Mouse (Mus musculus) bone marrow macrophage, adult 2 months (primary cell): ENCODE measurements at regions not wholly inside any gene's neighbourhood (a gene's known extent, or its start where the extent isn't known, plus 50 kb on each side); places are given as distances from the start of the nearest gene placed in this dataset.

Experiments
- H3K27ac ChIP-seq: 2 replicates; pipeline ENCODE4 v1.5.1; 2012; ENCODE audit warnings: low read depth, low read length; ENCODE audit not compliant: insufficient read depth
- H3K4me1 ChIP-seq: 2 replicates; pipeline ENCODE4 v1.6.1; 2012; ENCODE audit warnings: low read length; ENCODE audit not compliant: control insufficient read depth, insufficient read depth
- H3K4me3 ChIP-seq: 2 replicates; pipeline ENCODE4 v1.5.1; 2012; ENCODE audit warnings: mild to moderate bottlenecking, low read length, moderate library complexity; ENCODE audit not compliant: insufficient read depth
- CTCF ChIP-seq: IDR thresholded peaks from 2 replicates; pipeline ENCODE4 v1.5.1; 2012; ENCODE audit warnings: low read depth, mild to moderate bottlenecking, low read length, moderate library complexity
- POLR2A ChIP-seq: IDR thresholded peaks from 2 replicates; pipeline ENCODE4 v1.6.1; 2012; ENCODE audit warnings: mild to moderate bottlenecking, low read depth, low read length, borderline replicate concordance

GRCm38 (mm10) chr12:70706806-70707628 lies 118.3 kb upstream of the Frmd6 start:
- no peak for TF ChIP-seq POLR2A
- Histone ChIP-seq H3K27ac (no peak overlapping the region), H3K4me3 (no peak overlapping the region), H3K4me1 (peaks cover 17% of the 10 kb centered on the region)

DNA sequence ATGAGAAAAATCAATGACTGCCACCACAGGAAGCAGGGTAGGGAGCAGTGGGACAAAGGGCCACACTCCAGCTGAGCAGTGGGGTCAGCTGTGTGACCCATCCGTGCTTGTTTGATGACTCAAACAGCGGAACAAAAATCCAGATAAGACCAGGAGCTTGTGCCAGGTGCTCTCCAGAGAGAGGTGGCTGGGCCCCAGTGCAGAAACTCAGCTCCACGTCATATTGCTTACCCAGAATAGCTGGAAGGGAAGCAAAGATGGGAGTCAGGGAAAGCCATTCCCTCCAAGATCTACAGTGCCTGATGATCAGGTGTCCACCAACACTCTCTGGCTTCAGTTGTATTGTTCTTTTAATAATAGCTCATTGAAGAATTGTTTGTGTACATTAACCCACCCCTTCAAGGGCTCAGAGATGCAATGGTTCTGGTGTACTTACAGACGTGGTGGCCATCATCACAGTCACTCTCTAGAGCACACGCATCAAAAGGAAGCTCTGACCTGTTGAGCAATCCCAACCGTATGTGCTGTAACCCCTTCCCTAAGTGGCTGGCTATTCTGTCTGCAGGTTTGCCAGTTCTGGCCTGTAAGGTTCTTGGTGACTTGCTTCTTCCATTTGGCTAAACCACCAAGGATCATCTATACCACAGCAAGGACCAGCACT lies 117.6 kb upstream of the Frmd6 start:
- H3K4me1 ChIP-seq: peaks cover 20% of the 10 kb centered on the region
- H3K4me3 ChIP-seq: no peak overlapping the region
- H3K27ac ChIP-seq: no peak overlapping the region
- TF ChIP-seq CTCF: no peak
- no peak for TF ChIP-seq POLR2A

GRCm38 (mm10) chr12:70708290-70708668 lies 117.0 kb upstream of the Frmd6 start:
- Histone ChIP-seq H3K4me1 (peaks cover 25% of the 10 kb centered on the region), H3K4me3 (no peak overlapping the region), H3K27ac (no peak overlapping the region)
- TF ChIP-seq POLR2A (no peak), CTCF (no peak)

DNA sequence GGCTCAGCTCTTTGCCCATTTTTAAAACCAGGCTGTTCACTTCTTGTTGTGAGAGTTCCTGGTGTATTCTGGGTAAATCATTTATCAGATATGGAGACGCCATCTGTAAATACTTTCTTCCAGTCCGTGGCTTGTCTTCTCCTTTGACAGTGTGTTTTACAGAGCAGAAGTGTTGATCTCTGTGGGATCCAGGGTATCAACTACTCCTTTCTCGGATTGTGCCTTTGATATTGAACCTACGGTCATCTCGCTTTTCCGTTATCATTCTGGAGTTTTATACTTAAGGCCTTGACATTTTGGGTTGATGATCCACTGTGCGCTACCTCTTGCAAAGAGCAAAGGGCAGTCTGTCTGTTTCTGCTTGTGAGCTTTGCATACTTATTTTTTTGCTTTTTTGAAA lies 115.0 kb upstream of the Frmd6 start:
- peaks cover 32% of the 10 kb centered on the region for H3K4me1 ChIP-seq
- no peak overlapping the region for H3K4me3 ChIP-seq
- no peak overlapping the region for H3K27ac ChIP-seq
- TF ChIP-seq POLR2A (no peak), CTCF (no peak)

DNA sequence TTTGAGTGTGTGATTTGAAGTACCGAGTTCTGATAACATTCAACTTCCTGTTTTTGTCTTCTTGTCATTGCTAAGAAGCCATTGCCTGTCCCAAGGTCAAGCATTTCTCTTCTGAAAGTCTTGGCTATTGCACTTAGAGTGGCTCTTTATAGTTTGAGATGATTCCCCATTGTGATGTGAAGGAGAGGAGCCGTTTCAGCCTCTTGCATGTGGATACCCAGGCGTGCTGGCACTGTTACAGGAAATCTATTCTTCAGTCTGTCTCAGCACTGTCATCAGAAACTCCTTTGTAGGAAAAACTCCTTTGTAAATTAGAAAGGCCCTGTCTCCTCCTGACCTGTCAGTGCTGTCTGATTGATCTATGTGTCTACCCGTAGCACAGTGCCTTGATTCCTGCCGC lies 114.3 kb upstream of the Frmd6 start:
- TF ChIP-seq CTCF: no peak
- no peak for TF ChIP-seq POLR2A
- no peak overlapping the region for H3K27ac ChIP-seq
- peaks cover 32% of the 10 kb centered on the region for H3K4me1 ChIP-seq
- no peak overlapping the region for H3K4me3 ChIP-seq

DNA sequence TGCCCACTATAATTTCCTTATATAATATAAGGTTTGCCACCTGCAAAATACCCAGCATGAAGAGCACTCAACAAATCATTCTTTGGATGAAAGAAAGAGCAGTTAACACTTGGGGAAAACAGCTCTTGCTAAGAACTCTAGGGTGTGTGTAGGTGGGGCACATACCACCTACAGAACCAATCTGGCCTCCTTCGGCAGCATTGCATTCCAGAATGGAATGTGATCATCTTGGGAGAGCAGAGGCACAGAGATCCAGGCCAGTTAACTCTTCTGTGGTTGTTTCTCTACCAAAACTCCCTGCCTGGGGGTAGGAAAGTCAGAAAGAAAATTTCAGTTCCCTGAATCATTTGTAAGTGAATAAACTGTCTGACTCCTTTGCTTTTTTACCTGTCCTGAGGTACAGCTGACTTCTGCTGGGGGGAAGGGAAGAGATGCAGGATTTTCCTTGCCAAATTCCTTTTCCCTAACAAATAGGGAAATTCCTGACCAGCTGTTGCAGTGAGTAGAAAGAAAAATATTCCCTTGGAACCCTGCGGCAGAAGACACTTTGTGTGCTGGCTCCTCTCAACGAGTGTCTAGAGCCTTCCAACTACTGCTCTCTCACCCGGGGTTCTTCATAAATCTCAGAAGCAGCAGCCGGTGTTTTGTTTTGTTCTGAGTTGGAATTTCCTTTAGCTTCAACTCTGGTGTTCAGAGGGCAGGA lies 112.8 kb upstream of the Frmd6 start:
- Histone ChIP-seq H3K27ac (no peak overlapping the region), H3K4me3 (no peak overlapping the region), H3K4me1 (peaks cover 28% of the 10 kb centered on the region)
- TF ChIP-seq CTCF (no peak), POLR2A (no peak)

DNA sequence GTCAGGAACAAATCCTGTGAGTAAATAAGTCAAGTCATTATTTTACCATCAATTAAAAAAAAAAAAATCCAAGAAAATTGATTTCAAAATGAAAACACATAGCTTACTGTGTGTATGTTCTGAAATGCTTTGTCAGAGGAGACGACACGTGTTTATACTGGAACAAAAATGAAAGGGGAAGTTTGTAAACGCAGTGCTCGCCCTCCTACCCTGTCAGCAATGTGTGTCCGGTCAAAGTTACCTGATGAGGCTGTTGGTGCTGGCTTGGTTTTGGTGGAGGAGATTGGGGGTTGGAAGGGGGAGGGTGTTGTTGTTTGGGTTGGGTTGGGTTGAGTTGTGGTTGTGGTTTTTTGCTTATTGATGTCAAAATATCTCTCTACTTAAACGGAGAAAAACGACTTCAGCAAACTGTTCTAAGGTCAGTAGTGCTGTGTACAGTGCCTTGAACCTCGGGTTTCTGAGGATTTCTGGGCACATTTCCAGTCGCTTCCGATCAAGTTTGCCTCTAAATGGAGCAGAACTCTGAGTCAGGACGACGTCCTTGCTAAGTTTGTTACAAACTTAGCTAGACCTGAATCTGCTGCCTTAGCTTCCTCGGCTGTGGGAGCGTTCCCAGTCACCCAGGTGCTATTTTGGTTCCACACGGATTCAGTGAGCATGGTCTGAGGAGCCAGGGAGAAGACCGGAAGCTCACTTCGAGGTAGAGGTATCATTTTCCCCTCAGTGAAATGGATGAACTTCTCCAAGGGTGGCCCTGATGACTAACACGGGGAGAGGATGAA lies 111.6 kb upstream of the Frmd6 start:
- Histone ChIP-seq H3K4me3 (peak overlapping the region; percentile 33), H3K27ac (peak overlapping the region; percentile 51)

GRCm38 (mm10) chr12:70714281-70714679 lies 111.0 kb upstream of the Frmd6 start:
- Histone ChIP-seq H3K4me1 (peaks cover 19% of the 10 kb centered on the region), H3K4me3 (0 out of 2 replicates have a peak overlapping the region, but pooled peaks have one; percentile 33), H3K27ac (no peak overlapping the region)
- TF ChIP-seq POLR2A: no peak

More for the DNA sequence above, 111.6 kb upstream of the Frmd6 start:
- peaks cover 19% of the 10 kb centered on the region for H3K4me1 ChIP-seq
- TF ChIP-seq CTCF (no peak), POLR2A (no peak)

- Histone ChIP-seq H3K4me1 (peaks cover 19% of the 10 kb centered on the region), H3K27ac (no peak overlapping the region), H3K4me3 (no peak overlapping the region)
- TF ChIP-seq POLR2A: no peak
- no peak for TF ChIP-seq CTCF
Measured at GRCm38 (mm10) chr12:70715836-70716235, 109.5 kb upstream of the Frmd6 start.

GRCm38 (mm10) chr12:70718602-70719001 lies 106.7 kb upstream of the Frmd6 start:
- no peak overlapping the region for H3K4me3 ChIP-seq
- no peak overlapping the region for H3K27ac ChIP-seq
- TF ChIP-seq CTCF (no peak), POLR2A (no peak)
- peaks cover 8% of the 10 kb centered on the region for H3K4me1 ChIP-seq
